Mouse (Mus musculus) neural tube, embryonic 11.5 days (tissue): ENCODE data around the gene Pogz. TPM values are rescaled to one million over a fixed set of nuclear protein-coding genes. Genes with fewer than 3 reads are reported as not detected.

Experiments used
- ATAC-seq: fragments of 200-750 bp; cut with Nextera tagmentation; 2 replicates; pipeline ENCODE4 v1.8.0; 2017; ENCODE audit warnings: moderate number of reproducible peaks, mild to moderate bottlenecking, moderate TSS enrichment, moderate library complexity; ENCODE audit not compliant: insufficient read depth, low FRiP score, low TSS enrichment
- DNase-seq: peaks from one replicate; pipeline ENCODE4 v3.0.0-alpha.2; 2015; ENCODE audit warnings: low spot score
- H3K27ac ChIP-seq: fragments of 300-500 bp; sonication (generic); 2 replicates; pipeline ENCODE4 v1.5.1; 2014; ENCODE audit warnings: low read depth, mild to moderate bottlenecking, low read length
- H3K27me3 ChIP-seq: fragments of 300-500 bp; sonication (generic); 2 replicates; pipeline ENCODE4 v1.6.1; 2014; ENCODE audit warnings: mild to moderate bottlenecking, low read length, mixed read lengths; ENCODE audit not compliant: control insufficient read depth, insufficient read depth
- H3K36me3 ChIP-seq: fragments of 300-500 bp; sonication (generic); 2 replicates; pipeline ENCODE4 v1.6.1; 2014; ENCODE audit warnings: mild to moderate bottlenecking, low read length, moderate library complexity, mixed read lengths; ENCODE audit not compliant: control insufficient read depth, insufficient read depth
- H3K4me1 ChIP-seq: fragments of 300-500 bp; sonication (generic); 2 replicates; pipeline ENCODE4 v1.6.1; 2014; ENCODE audit warnings: low read length, mixed read lengths; ENCODE audit not compliant: control insufficient read depth, insufficient read depth
- H3K4me2 ChIP-seq: fragments of 300-500 bp; sonication (generic); 2 replicates; pipeline ENCODE4 v1.6.1; 2014; ENCODE audit warnings: low read depth, mild to moderate bottlenecking, moderate library complexity
- H3K4me3 ChIP-seq: fragments of 300-500 bp; sonication (generic); 2 replicates; pipeline ENCODE4 v1.5.1; 2014; ENCODE audit warnings: low read depth, low read length
- H3K9ac ChIP-seq: fragments of 300-500 bp; sonication (generic); 2 replicates; pipeline ENCODE4 v1.6.1; 2014; ENCODE audit warnings: mild to moderate bottlenecking, low read length
- H3K9me3 ChIP-seq: fragments of 300-500 bp; sonication (generic); 2 replicates; pipeline ENCODE4 v1.6.1; 2016; ENCODE audit warnings: low read length; ENCODE audit not compliant: control insufficient read depth
- WGBS: fragments of 180-500 bp; shearing (Covaris S2); extraction: QIAGEN DNeasy Blood & Tissue Kit; methylation state at CpG from one replicate; pipeline ENCODE4 v1.1.7; 2014; 5-methylcytosine and 5-hydroxymethylcytosine counted together
- polyA plus RNA-seq: library from polyadenylated mRNA; unstranded; fragments of >200 nt; fragmentation: Nextera tagmentation; extraction: Ambion mirVana; gene quantifications from 2 replicates; pipeline ENCODE4 v1.2.1, GENCODE M21; 2014

Pogz gene
- polyA plus RNA-seq, 1 experiment from 2014 or later: 23.6 TPM

DNA sequence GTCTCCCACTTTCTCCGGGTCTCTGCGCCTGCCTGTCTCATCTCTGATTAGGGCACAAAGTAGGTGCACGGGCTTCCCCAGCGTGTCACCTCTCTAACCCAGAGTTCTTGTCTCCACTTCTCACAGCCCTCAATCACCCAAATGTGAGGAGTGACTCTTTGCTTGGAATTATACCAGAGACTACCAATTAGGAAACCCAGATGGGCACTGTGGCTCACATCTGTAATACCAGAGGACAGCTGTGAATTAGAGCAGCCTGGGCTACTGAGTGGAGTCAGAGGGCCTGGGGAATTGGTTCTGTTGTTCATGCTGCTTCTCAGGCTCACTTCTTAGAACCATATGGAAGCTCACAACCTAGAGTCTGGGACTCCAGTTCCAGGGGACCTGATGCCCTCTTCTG is 32.4 kb upstream of the Pogz start:
- Histone ChIP-seq H3K9ac (no peak overlapping the region), H3K27ac (no peak overlapping the region), H3K4me1 (peaks cover 2% of the 10 kb centered on the region; the same call in 1 of the 2 replicates), H3K27me3 (no peaks in the 10 kb centered on the region; the same call in 1 of the 2 replicates), H3K36me3 (no peaks in the 10 kb centered on the region), H3K4me3 (no peak overlapping the region), H3K9me3 (no peaks in the 10 kb centered on the region), H3K4me2 (no peak overlapping the region)
- WGBS: 81% methylated on average over 4 of the region's 4 CpGs
- DNase-seq: no peak
- no peak for ATAC-seq

DNA sequence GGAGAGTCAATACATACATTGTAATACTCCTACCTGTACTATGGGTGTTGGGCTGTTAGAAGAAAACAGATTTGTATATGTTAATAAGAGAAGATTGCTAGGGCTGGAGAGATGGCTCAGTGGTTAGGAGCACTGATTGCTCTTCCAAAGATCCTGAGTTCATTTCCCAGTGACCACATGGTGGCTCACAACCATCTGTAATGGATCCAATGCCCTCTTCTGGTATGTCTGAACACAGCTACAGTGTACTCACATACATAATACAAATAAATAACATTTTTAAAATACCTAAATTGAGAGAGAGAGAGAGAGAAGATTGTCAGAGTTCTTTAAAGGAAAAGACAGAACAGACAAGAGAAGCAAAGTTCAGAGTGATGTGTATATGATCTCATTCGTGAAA is 29.1 kb upstream of the Pogz start:
- ATAC-seq: no peak
- 85% methylated on average over 1 of the region's 1 CpGs for WGBS

DNA sequence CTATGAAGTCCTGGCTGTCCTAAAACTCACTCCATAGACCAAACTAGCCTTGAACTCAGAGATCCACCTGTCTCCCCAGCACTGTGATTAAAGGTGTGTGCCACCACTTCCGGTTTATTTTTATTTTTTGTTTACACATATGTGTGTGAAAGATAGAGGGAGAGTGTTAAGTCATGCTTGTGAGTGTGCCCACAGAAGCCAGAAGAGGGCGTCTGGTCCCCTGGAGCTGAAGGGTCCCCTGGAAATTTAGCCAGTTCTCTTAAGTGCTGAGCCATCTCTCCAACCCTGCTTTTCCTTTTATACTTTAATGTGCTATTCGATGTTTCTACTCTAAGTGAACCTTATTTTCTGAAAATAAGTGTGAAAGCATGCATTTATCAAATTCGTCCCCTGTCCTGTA is 25.7 kb upstream of the Pogz start:
- H3K4me1 ChIP-seq: no peaks in the 10 kb centered on the region
- ATAC-seq: no peak
- H3K4me3 ChIP-seq: no peak overlapping the region
- H3K9ac ChIP-seq: no peak overlapping the region
- peak; percentile 32 for DNase-seq
- H3K27me3 ChIP-seq: no peaks in the 10 kb centered on the region
- no peaks in the 10 kb centered on the region for H3K36me3 ChIP-seq
- no peak overlapping the region for H3K27ac ChIP-seq
- WGBS: 20% methylated on average over 4 of the region's 4 CpGs
- H3K9me3 ChIP-seq: no peaks in the 10 kb centered on the region
- H3K4me2 ChIP-seq: no peak overlapping the region

More for the DNA sequence above, 29.1 kb upstream of the Pogz start:
- Histone ChIP-seq H3K4me2 (no peak overlapping the region), H3K9ac (no peak overlapping the region), H3K36me3 (no peaks in the 10 kb centered on the region), H3K4me1 (peaks cover 2% of the 10 kb centered on the region; the same call in 1 of the 2 replicates), H3K27me3 (no peaks in the 10 kb centered on the region; the same call in 1 of the 2 replicates), H3K4me3 (no peak overlapping the region), H3K27ac (no peak overlapping the region), H3K9me3 (no peaks in the 10 kb centered on the region)
- DNase-seq: no peak

DNA sequence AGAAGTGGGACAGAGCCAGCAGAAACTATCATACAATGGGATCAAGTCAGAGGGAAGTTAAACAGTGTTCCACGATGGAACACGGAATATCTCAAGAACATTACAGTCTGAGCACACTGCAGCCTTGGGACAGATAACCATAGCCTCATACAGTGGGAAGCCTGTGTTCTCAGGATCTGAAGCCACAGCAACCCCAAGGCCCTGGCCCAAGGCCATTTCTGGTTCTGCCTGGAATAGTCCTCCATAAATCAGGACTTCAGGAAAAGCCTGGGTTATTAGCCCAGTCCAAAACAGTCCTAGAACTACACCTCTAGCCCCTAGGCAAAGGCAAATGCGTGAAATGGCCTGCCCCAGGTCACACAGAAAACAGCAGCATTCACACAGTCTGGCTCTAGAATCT is 23.7 kb upstream of the Pogz start:
- no peak overlapping the region for H3K4me2 ChIP-seq

DNA sequence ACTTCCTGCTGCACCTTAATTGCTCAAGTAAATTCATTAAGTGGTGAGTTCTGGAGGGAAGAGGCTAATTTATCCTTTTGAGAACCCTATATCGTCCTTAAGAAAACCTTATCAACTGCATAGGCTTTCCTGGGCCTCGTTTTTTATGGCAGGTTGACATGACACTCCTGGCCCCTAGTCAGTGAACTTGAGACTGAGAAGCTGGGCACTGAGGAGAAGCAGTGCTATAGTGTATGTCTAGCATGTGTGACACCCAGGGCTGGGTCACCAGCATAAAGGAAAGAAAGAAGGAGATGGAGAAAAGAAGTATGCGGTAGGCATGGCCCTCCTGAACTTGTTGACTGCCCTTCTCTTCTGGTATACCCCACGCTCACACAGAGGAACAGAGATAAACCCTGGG is 23.3 kb upstream of the Pogz start:
- Histone ChIP-seq H3K36me3 (no peaks in the 10 kb centered on the region), H3K9me3 (no peaks in the 10 kb centered on the region), H3K27me3 (no peaks in the 10 kb centered on the region), H3K27ac (no peak overlapping the region), H3K4me1 (no peaks in the 10 kb centered on the region), H3K9ac (no peak overlapping the region), H3K4me3 (no peak overlapping the region), H3K4me2 (no peak overlapping the region)
- ATAC-seq (no peak), DNase-seq (no peak)
- 72% methylated on average over 4 of the region's 4 CpGs for WGBS

More for the DNA sequence above, 23.7 kb upstream of the Pogz start:
- ATAC-seq (no peak), DNase-seq (no peak)
- H3K36me3 ChIP-seq: no peaks in the 10 kb centered on the region
- H3K4me1 ChIP-seq: no peaks in the 10 kb centered on the region
- H3K9me3 ChIP-seq: no peaks in the 10 kb centered on the region
- H3K27ac ChIP-seq: no peak overlapping the region
- 83% methylated on average over 3 of the region's 3 CpGs for WGBS
- no peaks in the 10 kb centered on the region for H3K27me3 ChIP-seq
- H3K9ac ChIP-seq: no peak overlapping the region
- H3K4me3 ChIP-seq: no peak overlapping the region

DNA sequence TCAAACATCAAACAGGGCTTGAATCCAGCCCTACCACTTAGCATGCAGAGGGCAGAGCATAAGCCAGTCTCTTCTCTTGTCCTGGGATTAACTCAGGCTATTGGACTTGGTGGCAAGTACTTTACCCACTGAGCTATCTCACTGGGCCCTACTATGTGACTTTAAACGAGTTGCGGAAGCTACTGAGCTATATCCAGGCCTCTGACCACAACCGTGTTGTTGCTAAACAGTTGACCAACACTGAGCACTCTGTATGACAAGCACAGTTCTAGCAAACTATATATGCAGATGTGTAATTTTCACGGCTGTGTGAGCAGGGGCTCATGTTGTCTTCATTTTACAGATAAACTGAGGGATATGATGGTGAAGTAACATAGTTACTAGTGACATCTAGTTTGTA is 22.7 kb upstream of the Pogz start:
- Histone ChIP-seq H3K9me3 (no peaks in the 10 kb centered on the region), H3K27me3 (no peaks in the 10 kb centered on the region), H3K36me3 (no peaks in the 10 kb centered on the region), H3K4me1 (no peaks in the 10 kb centered on the region), H3K27ac (no peak overlapping the region), H3K4me3 (no peak overlapping the region), H3K9ac (no peak overlapping the region), H3K4me2 (no peak overlapping the region)
- DNase-seq (no peak), ATAC-seq (no peak)
- WGBS: 80% methylated on average over 4 of the region's 4 CpGs

DNA sequence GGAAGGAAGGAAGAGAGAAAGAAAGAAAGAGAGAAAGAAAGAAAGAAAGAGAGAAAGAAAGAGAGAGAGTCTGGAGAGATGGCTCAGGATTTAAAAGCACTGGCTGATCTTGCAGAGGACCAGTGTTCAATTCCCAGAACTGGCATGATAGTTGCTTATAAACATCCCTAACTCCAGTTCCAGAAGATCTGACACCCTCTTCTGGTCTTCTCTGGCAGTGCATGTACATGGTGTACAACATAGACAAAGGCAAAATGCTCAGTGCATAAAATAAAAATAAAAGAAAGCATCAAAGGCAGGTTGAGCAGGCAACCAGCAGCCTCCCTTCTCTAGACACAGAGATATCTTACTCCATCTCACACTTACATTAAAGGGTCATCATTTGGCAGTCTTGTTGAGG is 21.8 kb upstream of the Pogz start:
- no peak overlapping the region for H3K4me2 ChIP-seq
- no peaks in the 10 kb centered on the region for H3K27me3 ChIP-seq
- ATAC-seq (no peak), DNase-seq (no peak)
- H3K9me3 ChIP-seq: no peaks in the 10 kb centered on the region
- no peak overlapping the region for H3K9ac ChIP-seq
- no peaks in the 10 kb centered on the region for H3K4me1 ChIP-seq
- H3K4me3 ChIP-seq: no peak overlapping the region
- no peaks in the 10 kb centered on the region for H3K36me3 ChIP-seq
- H3K27ac ChIP-seq: no peak overlapping the region

DNA sequence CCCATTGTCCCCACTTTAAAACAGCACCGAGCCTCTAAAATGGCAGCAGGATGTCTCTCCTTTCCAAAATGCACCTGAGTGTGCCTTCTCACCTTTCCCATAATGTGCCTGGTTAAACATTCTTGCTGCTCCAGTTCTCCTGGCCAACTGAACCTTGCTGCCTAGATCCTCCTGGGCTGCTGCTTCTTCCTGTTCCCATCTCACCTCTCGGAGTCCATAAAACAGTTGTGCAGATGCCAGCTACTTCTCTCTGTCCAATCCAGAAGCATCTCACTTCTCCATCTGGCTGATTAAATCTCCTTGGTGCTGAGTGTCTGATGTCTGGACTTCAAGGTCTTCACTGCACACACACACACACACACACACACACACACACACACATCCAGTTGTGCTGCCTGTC is 19.6 kb upstream of the Pogz start:
- 77% methylated on average over 2 of the region's 2 CpGs for WGBS
- DNase-seq: no peak
- H3K4me2 ChIP-seq: no peak overlapping the region
- H3K4me3 ChIP-seq: no peak overlapping the region
- H3K9me3 ChIP-seq: no peaks in the 10 kb centered on the region
- no peaks in the 10 kb centered on the region for H3K36me3 ChIP-seq
- no peak overlapping the region for H3K9ac ChIP-seq
- H3K27me3 ChIP-seq: no peaks in the 10 kb centered on the region
- no peaks in the 10 kb centered on the region for H3K4me1 ChIP-seq
- H3K27ac ChIP-seq: no peak overlapping the region
- ATAC-seq: no peak

DNA sequence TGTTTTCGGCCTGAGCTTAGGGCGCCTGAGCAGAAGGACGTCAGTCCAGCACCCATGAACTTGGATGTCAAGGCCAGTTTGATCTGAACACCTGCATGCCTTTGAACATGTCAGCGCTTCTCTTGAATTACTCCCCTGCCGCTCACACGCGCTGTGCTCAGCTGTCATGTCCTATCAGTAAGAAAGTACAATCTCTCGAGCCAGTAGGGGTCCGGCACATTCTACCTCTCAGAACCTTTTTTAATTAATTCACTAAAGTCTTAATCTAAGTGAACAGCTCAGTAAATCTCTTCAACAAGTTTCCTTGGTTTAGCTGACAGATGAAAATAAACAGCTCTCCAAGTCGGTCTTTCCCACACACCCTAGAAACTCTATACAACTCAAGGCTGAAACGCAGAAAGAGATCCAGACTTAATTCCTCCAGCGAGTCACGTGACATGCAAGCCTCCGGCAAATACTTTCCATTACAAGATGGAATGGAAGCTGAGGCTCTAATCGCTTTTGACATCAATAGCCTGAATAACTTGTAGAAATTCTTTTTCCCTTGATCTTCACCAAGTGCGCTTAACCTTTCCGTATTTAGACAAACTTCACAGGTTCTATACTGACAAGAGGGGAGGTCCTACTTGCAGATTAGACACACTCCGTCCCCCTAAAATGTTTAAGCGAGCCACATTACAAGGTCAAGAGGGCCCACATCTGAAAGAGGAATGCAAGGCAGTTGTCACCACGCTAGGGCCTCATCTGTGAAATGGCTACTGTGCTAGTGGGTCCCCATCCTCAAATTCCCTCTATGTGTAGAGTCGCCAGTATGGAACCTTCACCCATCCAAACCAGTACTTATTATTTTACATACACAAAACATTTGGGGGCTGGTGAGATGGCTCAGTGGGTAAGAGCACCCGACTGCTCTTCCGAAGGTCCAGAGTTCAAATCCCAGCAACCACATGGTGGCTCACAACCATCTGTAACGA is 17.6 kb upstream of the Pogz start:
- ATAC-seq (no peak), DNase-seq (no peak)
- no peaks in the 10 kb centered on the region for H3K27me3 ChIP-seq
- no peak overlapping the region for H3K4me2 ChIP-seq
- WGBS: 84% methylated on average over 23 of the region's 24 CpGs
- no peak overlapping the region for H3K4me3 ChIP-seq
- no peak overlapping the region for H3K27ac ChIP-seq
- no peaks in the 10 kb centered on the region for H3K36me3 ChIP-seq
- no peaks in the 10 kb centered on the region for H3K4me1 ChIP-seq
- H3K9me3 ChIP-seq: no peaks in the 10 kb centered on the region
- no peak overlapping the region for H3K9ac ChIP-seq
